Mouse (Mus musculus) ES-E14 (cell line): ENCODE results near the gene Ebf1. TPM values are rescaled to one million over a fixed set of nuclear protein-coding genes. Genes with fewer than 3 reads are reported as not detected.

Source experiments
- DNase-seq: peaks from one replicate; pipeline ENCODE4 v3.0.0-alpha.2; 2013; ENCODE audit warnings: low read depth, low spot score
- H3K27ac ChIP-seq: 2 replicates; pipeline ENCODE4 v1.5.1; 2012; ENCODE audit warnings: low read depth, mild to moderate bottlenecking, low read length, moderate library complexity, mixed read lengths; ENCODE audit not compliant: poor library complexity, insufficient read depth, severe bottlenecking
- H3K36me3 ChIP-seq: 2 replicates; pipeline ENCODE4 v1.6.1; 2012; ENCODE audit warnings: mild to moderate bottlenecking, low read length, moderate library complexity, mixed read lengths; ENCODE audit not compliant: control insufficient read depth, poor library complexity, insufficient read depth, severe bottlenecking
- H3K4me1 ChIP-seq, 2 experiments: fragments of 150-350 bp in 1 of 2; sonication (generic) in 1 of 2; 2 replicates each; pipeline ENCODE4 v1.6.1; 2012; ENCODE audit warnings: low read length in 2 of 2, mild to moderate bottlenecking in 1 of 2, mixed read lengths in 1 of 2; ENCODE audit not compliant: control insufficient read depth in 2 of 2, insufficient read depth in 2 of 2, poor library complexity in 1 of 2
- H3K4me3 ChIP-seq, 2 experiments: fragments of 150-350 bp in 1 of 2; sonication (generic) in 1 of 2; 2 replicates each; pipeline ENCODE4 v1.5.1; 2012; ENCODE audit warnings: low read length in 2 of 2, low read depth in 1 of 2, mild to moderate bottlenecking in 1 of 2, mixed read lengths in 1 of 2; ENCODE audit not compliant: insufficient read depth in 1 of 2, poor library complexity in 1 of 2, severe bottlenecking in 1 of 2
- H3K9ac ChIP-seq: 2 replicates; pipeline ENCODE4 v1.6.1; 2012; ENCODE audit warnings: low read depth, mild to moderate bottlenecking, low read length, mixed read lengths; ENCODE audit not compliant: poor library complexity, insufficient read depth, severe bottlenecking
- H3K9me3 ChIP-seq: fragments of 150-350 bp; sonication (generic); 2 replicates; pipeline ENCODE4 v1.6.1; 2012; ENCODE audit warnings: low read depth, mild to moderate bottlenecking, low read length; ENCODE audit not compliant: control insufficient read depth, insufficient read depth
- CHD2 ChIP-seq: IDR thresholded peaks from 2 replicates; pipeline ENCODE4 v1.6.1; 2014; ENCODE audit warnings: mild to moderate bottlenecking, low read depth, low read length, inconsistent platforms
- HCFC1 ChIP-seq: IDR thresholded peaks from 2 replicates; pipeline ENCODE4 v1.6.1; 2012; ENCODE audit warnings: low read length, inconsistent platforms, borderline replicate concordance; ENCODE audit not compliant: insufficient read depth
- MAFK ChIP-seq: IDR thresholded peaks from 2 replicates; pipeline ENCODE4 v1.6.1; 2014; ENCODE audit warnings: mild to moderate bottlenecking, low read depth, low read length, inconsistent platforms; ENCODE audit not compliant: insufficient read depth
- ZC3H11A ChIP-seq: IDR thresholded peaks from 2 replicates; pipeline ENCODE4 v1.6.1; 2012; ENCODE audit warnings: low read depth, mild to moderate bottlenecking, inconsistent platforms, low read length, borderline replicate concordance
- ZNF384 ChIP-seq: IDR thresholded peaks from 2 replicates; pipeline ENCODE4 v1.6.1; 2012; ENCODE audit warnings: low read depth, low read length, inconsistent platforms
- in situ Hi-C, 2 experiments: fragments of 600-800 bp; cut with MboI; formaldehyde crosslinking; loops; one replicate each; pipeline ENCODE4 v1.15.1; 2025; ENCODE audit warnings: low sequenced_read_pairs in 2 of 2, inconsistent platforms in 1 of 2; ENCODE audit not compliant: unreplicated experiment in 2 of 2
- total RNA-seq: library from RNA; depleted of rRNA; stranded (reverse); fragments of 300-350 nt; gene quantifications from 2 replicates; pipeline ENCODE4 v1.2.3, GENCODE M21; 2012

Gene Ebf1
- total RNA-seq, 1 experiment: 3.2 TPM

DNA sequence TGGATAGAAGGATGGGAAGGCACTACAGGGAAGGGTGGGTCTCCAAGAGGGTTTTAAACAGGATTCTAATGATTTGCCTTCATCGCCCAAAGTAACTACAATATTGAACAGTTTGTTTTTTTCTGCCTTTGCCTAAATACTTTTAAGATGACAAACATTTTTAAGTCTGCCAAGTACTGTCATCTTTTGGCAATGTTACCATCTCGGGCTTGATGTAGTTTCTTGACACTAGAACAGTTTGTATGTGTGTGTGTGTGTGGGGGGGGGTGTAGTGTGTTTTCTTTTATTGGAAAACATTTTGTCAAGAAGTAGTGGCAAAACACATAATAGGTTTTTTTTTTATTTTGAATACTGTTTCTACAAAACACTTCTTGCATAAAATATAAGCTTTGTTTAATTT is 111.2 kb downstream of the Ebf1 start:
- no peak overlapping the region for H3K9ac ChIP-seq
- no peak overlapping the region for H3K27ac ChIP-seq
- no peak for TF ChIP-seq MAFK
- TF ChIP-seq ZC3H11A: no peak
- no peak for TF ChIP-seq CHD2
- TF ChIP-seq HCFC1: no peak
- no peak for TF ChIP-seq ZNF384
- no peaks in the 10 kb centered on the region for H3K36me3 ChIP-seq
- in situ Hi-C loops: no loop called here
- no peak overlapping the region for H3K4me3 ChIP-seq
- no peak for DNase-seq
- H3K4me1 ChIP-seq: no peaks in the 10 kb centered on the region
- H3K9me3 ChIP-seq: no peaks in the 10 kb centered on the region

DNA sequence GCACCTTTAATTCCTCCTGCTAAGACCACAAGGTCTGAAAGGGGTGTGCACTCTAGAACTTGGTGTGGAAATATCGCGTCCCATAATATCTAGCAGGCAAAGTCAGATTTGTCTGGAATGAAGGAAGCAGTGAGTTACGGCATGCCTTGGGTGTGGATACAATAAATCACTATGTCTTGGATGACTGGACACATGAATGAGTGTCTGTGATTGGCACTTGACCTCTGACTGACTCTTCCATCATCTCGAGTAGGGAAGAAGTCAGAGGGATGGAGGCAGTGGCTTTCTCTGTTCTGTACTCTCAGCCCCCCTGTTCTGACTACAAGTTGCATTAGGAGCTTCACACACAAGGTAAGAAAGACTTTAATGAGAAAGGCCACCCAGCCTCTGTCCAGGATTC is 112.8 kb downstream of the Ebf1 start:
- Histone ChIP-seq H3K9me3 (no peaks in the 10 kb centered on the region), H3K4me3 (no peak overlapping the region), H3K4me1 (no peaks in the 10 kb centered on the region), H3K27ac (no peak overlapping the region), H3K9ac (no peak overlapping the region), H3K36me3 (no peaks in the 10 kb centered on the region)
- in situ Hi-C loops: no loop called here
- TF ChIP-seq MAFK (no peak), CHD2 (no peak), HCFC1 (no peak)
- no peak for DNase-seq

DNA sequence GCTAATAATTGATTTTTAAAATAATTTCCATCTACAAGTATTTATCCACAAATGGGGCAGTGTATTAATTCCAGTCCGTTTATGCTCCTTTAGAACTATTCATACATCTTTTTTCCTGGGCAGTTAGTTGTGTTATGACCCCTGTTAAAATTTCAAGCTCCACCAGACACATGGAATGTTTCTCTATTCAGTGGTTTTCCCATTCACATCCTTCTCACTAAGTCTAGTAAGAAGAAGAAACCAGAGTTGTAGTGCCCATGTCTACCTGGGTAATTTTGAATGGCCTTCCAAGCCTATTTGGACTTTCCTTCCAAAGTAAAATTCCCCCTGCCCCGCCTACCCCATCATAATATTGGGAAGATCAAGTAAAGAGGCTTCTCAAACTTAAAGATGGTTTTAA is 114.6 kb downstream of the Ebf1 start:
- no peak for DNase-seq
- in situ Hi-C loops: no loop called here
- TF ChIP-seq ZNF384: no peak
- no peak for TF ChIP-seq HCFC1
- TF ChIP-seq MAFK: no peak
- no peaks in the 10 kb centered on the region for H3K9me3 ChIP-seq
- H3K4me3 ChIP-seq: no peak overlapping the region
- no peak overlapping the region for H3K27ac ChIP-seq
- no peaks in the 10 kb centered on the region for H3K36me3 ChIP-seq
- H3K9ac ChIP-seq: no peak overlapping the region
- H3K4me1 ChIP-seq: peaks cover 0 to 3% of the 10 kb centered on the region in 2 experiments; a peak in 1 of 4 replicates

DNA sequence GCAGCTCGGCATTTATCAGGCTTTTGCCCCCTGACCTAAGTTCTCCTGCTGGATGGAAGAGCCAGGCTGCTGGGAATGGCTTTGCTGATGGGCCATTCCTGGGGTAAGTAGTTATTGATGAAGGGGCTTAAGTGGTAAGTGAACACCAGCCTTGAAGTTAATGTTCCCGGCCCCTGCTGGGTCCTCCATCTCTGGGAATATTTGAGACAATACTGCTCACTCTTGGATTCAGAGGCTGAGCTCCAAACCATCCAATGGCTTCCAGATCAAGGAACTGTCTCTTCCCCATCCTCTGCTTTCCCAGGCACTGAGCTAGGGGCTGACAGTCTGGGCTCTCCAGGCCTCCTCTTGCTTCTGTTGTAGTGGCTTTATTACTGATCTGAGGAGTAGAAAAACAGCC is 116.2 kb downstream of the Ebf1 start:
- no peak for DNase-seq
- TF ChIP-seq ZC3H11A: no peak
- no peak for TF ChIP-seq CHD2
- no peak for TF ChIP-seq MAFK
- no peak for TF ChIP-seq ZNF384
- TF ChIP-seq HCFC1: no peak
- no peak overlapping the region for H3K9ac ChIP-seq
- no peak overlapping the region for H3K4me3 ChIP-seq
- peaks cover 0 to 3% of the 10 kb centered on the region in 2 experiments; a peak in 1 of 4 replicates for H3K4me1 ChIP-seq
- in situ Hi-C loops: no loop called here
- H3K27ac ChIP-seq: no peak overlapping the region
- H3K36me3 ChIP-seq: no peaks in the 10 kb centered on the region
- H3K9me3 ChIP-seq: no peaks in the 10 kb centered on the region

DNA sequence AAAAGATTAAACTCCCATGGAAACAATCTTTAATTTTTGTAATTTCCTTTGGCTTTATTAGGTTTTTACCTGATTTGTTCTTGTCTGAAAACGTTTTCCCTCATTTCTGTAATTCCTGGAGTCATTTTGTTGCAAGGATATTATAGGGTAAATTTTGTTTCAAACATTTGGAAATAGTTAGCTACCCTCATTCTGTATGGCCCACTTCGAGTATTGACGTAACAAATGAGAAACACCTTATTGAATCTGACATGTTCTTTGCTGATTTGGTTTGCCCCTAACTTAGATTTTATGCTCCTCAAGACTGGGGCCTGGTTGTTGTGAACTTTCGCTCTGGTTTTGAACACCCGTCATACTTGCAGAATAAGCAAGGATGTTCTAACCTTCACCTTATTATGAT is 120.9 kb downstream of the Ebf1 start:
- no peak for DNase-seq
- no peak overlapping the region for H3K9ac ChIP-seq
- in situ Hi-C loops: no loop called here
- TF ChIP-seq MAFK (no peak), ZNF384 (no peak), ZC3H11A (no peak), HCFC1 (no peak), CHD2 (no peak)
- no peaks in the 10 kb centered on the region for H3K9me3 ChIP-seq
- H3K36me3 ChIP-seq: no peaks in the 10 kb centered on the region
- H3K27ac ChIP-seq: no peak overlapping the region
- H3K4me1 ChIP-seq: peaks cover 0 to 3% of the 10 kb centered on the region in 2 experiments; a peak in 1 of 4 replicates
- H3K4me3 ChIP-seq: no peak overlapping the region
